Mouse (Mus musculus) brain, embryonic 14.5 days (tissue): ENCODE measurements around the gene Sugct.

Source experiments
- CTCF ChIP-seq: fragments of 200-500 bp; IDR thresholded peaks from 2 replicates; pipeline ENCODE4 v1.5.1; 2012; ENCODE audit warnings: inconsistent platforms, mild to moderate bottlenecking, moderate library complexity, borderline replicate concordance; ENCODE audit not compliant: insufficient read depth, insufficient read length; ENCODE audit errors: extremely low read depth
- POLR2A ChIP-seq: fragments of 200-500 bp; IDR thresholded peaks from 2 replicates; pipeline ENCODE4 v1.6.1; 2012; ENCODE audit warnings: mild to moderate bottlenecking, inconsistent platforms, borderline replicate concordance; ENCODE audit not compliant: poor library complexity, insufficient read depth, insufficient read length, severe bottlenecking; ENCODE audit errors: extremely low read depth

GRCm38 (mm10) chr13:17702311-17702710 lies 7.0 kb upstream of the Sugct start:
- TF ChIP-seq POLR2A: no peak
- no peak for TF ChIP-seq CTCF
